In genomic region chrX:71962073-71963051, GRCm38 (mm10) we compare ENCODE assay signal across 9 mouse cellular contexts. TPM values are rescaled to one million over a fixed set of nuclear protein-coding genes. Genes with fewer than 3 reads are reported as not detected.
DNase-seq lines count a peak whose midpoint lies in the region; ATAC-seq and TF ChIP-seq lines count a peak whose summit lies in the region.
"Had no signal": no experiment of that assay in that cellular context is flagged by ENCODE, and none has a peak within 500 bp of the region (broad histone marks: within the 10 kb centered on the region; RNA-seq: fewer than 3 reads in every experiment).

Gene Prrg3, plus strand, starts transcription at chrX:71962624.

- peak within 1 kb of the TSS; percentile 75 for H3K9ac ChIP-seq in heart, embryonic 13.5 days
- peak within 1 kb of the TSS; percentile 54 for H3K9ac ChIP-seq in lung, embryonic 15.5 days

- ATAC-seq in heart, embryonic 13.5 days (ENCODE audit: extremely low read depth, insufficient number of reproducible peaks, low FRiP score, low TSS enrichment) = peak; percentile 72
- ATAC-seq in lung, embryonic 15.5 days (ENCODE audit: borderline replicate concordance, extremely low read depth, low FRiP score, low TSS enrichment) = peak; percentile 92
- no peak for ATAC-seq in monocyte, adult 5-6 weeks (replicated peaks; ENCODE audit: insufficient number of reproducible peaks, low FRiP score, low TSS enrichment, poor library complexity, severe bottlenecking)

- H3K9me3 ChIP-seq in heart, embryonic 13.5 days = no peaks in the 10 kb centered on the region
- no peaks in the 10 kb centered on the region for H3K9me3 ChIP-seq in lung, embryonic 15.5 days

- 29% methylated on average over 57 of the region's 72 CpGs for WGBS in spleen, adult 2 months
- WGBS in heart, embryonic 13.5 days = 16% methylated on average over 55 of the region's 72 CpGs
- 12% methylated on average over 54 of the region's 72 CpGs for WGBS in lung, embryonic 15.5 days

- no peaks in the 10 kb centered on the region for H3K27me3 ChIP-seq in spleen, adult 2 months (ENCODE audit: control insufficient read depth, insufficient read depth, low read length)
- peaks cover 42% of the 10 kb centered on the region for H3K27me3 ChIP-seq in heart, embryonic 13.5 days (replicated peaks)
- H3K27me3 ChIP-seq in lung, embryonic 15.5 days = no peaks in the 10 kb centered on the region; the same call in 1 of the 2 replicates
- H3K27me3 ChIP-seq: CH12.LX had no signal

- peak within 1 kb of the TSS; percentile 8; the same call in 1 of the 2 replicates for H3K4me3 ChIP-seq in spleen, adult 2 months (ENCODE audit: extremely low read depth, insufficient read depth, insufficient read length)
- H3K4me3 ChIP-seq in embryonic fibroblast, embryonic 13.5 days (ENCODE audit: insufficient read depth, low read length) = peak within 1 kb of the TSS; percentile 38
- H3K4me3 ChIP-seq in heart, embryonic 13.5 days = peak within 1 kb of the TSS; percentile 56
- peak within 1 kb of the TSS; percentile 50 for H3K4me3 ChIP-seq in lung, embryonic 15.5 days

- DNase-seq in spleen, adult 2 months (ENCODE audit: low read depth in 1 of 2, low spot score in 2 of 2) = no peak
- DNase-seq in spleen, adult 18-20 months = no peak
- peak; percentile 33 to 52 for DNase-seq in layer of hippocampus, postnatal 10 days (ENCODE audit: low spot score in 2 of 2)
- peak; percentile 79 for DNase-seq in retina, postnatal 1 day

- no peak for TF ChIP-seq POLR2A in spleen, adult 2 months (IDR thresholded peaks at IDR 0.05; ENCODE audit: low read depth, low read length)
- TF ChIP-seq POLR2A in embryonic fibroblast, embryonic 13.5 days (IDR thresholded peaks at IDR 0.05; ENCODE audit: low read depth, low read length) = no peak

- no peak within 1 kb of the TSS for H3K27ac ChIP-seq in spleen, adult 2 months (ENCODE audit: insufficient read depth, low read length)
- no peak within 1 kb of the TSS for H3K27ac ChIP-seq in embryonic fibroblast, embryonic 13.5 days (ENCODE audit: insufficient read depth, low read length)
- no peak within 1 kb of the TSS for H3K27ac ChIP-seq in heart, embryonic 13.5 days (replicated peaks)
- peak within 1 kb of the TSS; percentile 80 for H3K27ac ChIP-seq in lung, embryonic 15.5 days

- H3K4me1 ChIP-seq in spleen, adult 2 months (ENCODE audit: control insufficient read depth, insufficient read depth, insufficient read length) = no peaks in the 10 kb centered on the region; the same call in 1 of the 2 replicates
- no peaks in the 10 kb centered on the region for H3K4me1 ChIP-seq in embryonic fibroblast, embryonic 13.5 days (ENCODE audit: control insufficient read depth, insufficient read depth, low read length)
- H3K4me1 ChIP-seq in heart, embryonic 13.5 days = no peaks in the 10 kb centered on the region
- H3K4me1 ChIP-seq in lung, embryonic 15.5 days = no peaks in the 10 kb centered on the region

- peak within 1 kb of the TSS; percentile 76 for H3K4me2 ChIP-seq in heart, embryonic 13.5 days
- H3K4me2 ChIP-seq in lung, embryonic 15.5 days = peak within 1 kb of the TSS; percentile 87

- H3K36me3 ChIP-seq in spleen, adult 2 months (ENCODE audit: control insufficient read depth, insufficient read depth, low read length) = no peaks in the 10 kb centered on the region
- H3K36me3 ChIP-seq in heart, embryonic 13.5 days = no peaks in the 10 kb centered on the region
- no peaks in the 10 kb centered on the region for H3K36me3 ChIP-seq in lung, embryonic 15.5 days

- TF ChIP-seq CTCF in spleen, adult 2 months (IDR thresholded peaks at IDR 0.05; ENCODE audit: extremely low read depth, insufficient read depth, insufficient read length, insufficient replicate concordance) = no peak
- no peak for TF ChIP-seq CTCF in embryonic fibroblast, embryonic 13.5 days (IDR thresholded peaks at IDR 0.05; ENCODE audit: borderline replicate concordance, insufficient read depth, low read length)

RNA-seq across cellular contexts. Expression of gene Prrg3, which starts in this region (rescaled TPM):
- 1.1 and 1.3 TPM in 2 replicates for polyA plus RNA-seq in spleen, adult 2 months (2012; rRNA removed)
- polyA plus RNA-seq in embryonic fibroblast, embryonic 13.5 days (2011; ENCODE audit: insufficient read length, low read depth, missing spikeins) = 3.5 and 9.0 TPM in 2 replicates
- 6.3 and 6.4 TPM in 2 replicates for polyA plus RNA-seq in heart, embryonic 13.5 days (2015; fragmentation: Nextera tagmentation; extraction: Ambion mirVana)
- total RNA-seq in layer of hippocampus, postnatal 10 days (2021) = 10 to 100 TPM; 24.4 to 24.7 TPM
- 22.6 and 25.3 TPM in 2 replicates for polyA plus RNA-seq in lung, embryonic 15.5 days (2015; fragmentation: Nextera tagmentation; extraction: Ambion mirVana)
- total RNA-seq in monocyte, adult 5-6 weeks (2017) = not detected in 3 replicates
- total RNA-seq: CH12.LX had no signal

Comparison
In these comparisons a context has a peak if more than half of its experiments do, and no peak if none do; other contexts are left out.
1. RNA of gene Prrg3 (total RNA-seq): 24.4 to 24.7 TPM in layer of hippocampus, postnatal 10 days; not detected in monocyte, adult 5-6 weeks; every median in the first group is over 10 times any median in the second.
2. DNase-seq: peak in layer of hippocampus, postnatal 10 days (2 of 2) and retina, postnatal 1 day (single experiment); none in spleen, adult 2 months (0 of 2) and spleen, adult 18-20 months (0 of 2).
3. Peak in every context shown above with its lines, with median percentiles within 50 percentile points of each other: H3K4me3 ChIP-seq.